Mouse (Mus musculus) liver, embryonic 16.5 days (tissue): ENCODE measurements at regions not wholly inside any gene's neighbourhood (a gene's known extent, or its start where the extent isn't known, plus 50 kb on each side); places are given as distances from the start of the nearest gene placed in this dataset.
A peak's percentile ranks its signal among the peaks of the same experiment; 100 is the strongest.

ENCODE experiments used
- ATAC-seq: fragments of 200-750 bp; cut with Nextera tagmentation; 2 replicates; pipeline ENCODE4 v1.8.0; 2017; ENCODE audit warnings: low read depth, mild to moderate bottlenecking, moderate number of reproducible peaks, moderate library complexity
- H3K27ac ChIP-seq: fragments of 300-500 bp; sonication (generic); 2 replicates; pipeline ENCODE4 v1.5.1; 2014; ENCODE audit warnings: mild to moderate bottlenecking, low read length
- H3K27me3 ChIP-seq: fragments of 300-500 bp; sonication (generic); 2 replicates; pipeline ENCODE4 v1.6.1; 2014; ENCODE audit warnings: low read depth, low read length, mixed read lengths; ENCODE audit not compliant: control insufficient read depth, insufficient read depth
- H3K36me3 ChIP-seq: fragments of 300-500 bp; sonication (generic); 2 replicates; pipeline ENCODE4 v1.6.1; 2014; ENCODE audit warnings: mild to moderate bottlenecking; ENCODE audit not compliant: control insufficient read depth, insufficient read depth
- H3K4me1 ChIP-seq: fragments of 300-500 bp; sonication (generic); 2 replicates; pipeline ENCODE4 v1.6.1; 2014; ENCODE audit warnings: low read depth, low read length, mixed read lengths; ENCODE audit not compliant: control insufficient read depth
- H3K4me2 ChIP-seq: fragments of 300-500 bp; sonication (generic); 2 replicates; pipeline ENCODE4 v1.6.1; 2014; ENCODE audit warnings: low read depth, low read length, mixed read lengths
- H3K4me3 ChIP-seq: fragments of 300-500 bp; sonication (generic); 2 replicates; pipeline ENCODE4 v1.5.1; 2014; ENCODE audit warnings: low read depth, mild to moderate bottlenecking, low read length
- H3K9ac ChIP-seq: fragments of 300-500 bp; sonication (generic); 2 replicates; pipeline ENCODE4 v1.6.1; 2014; ENCODE audit warnings: low read depth, low read length
- H3K9me3 ChIP-seq: fragments of 300-500 bp; sonication (generic); replicated peaks from 2 replicates; pipeline ENCODE4 v1.6.1; 2016; ENCODE audit warnings: low read length; ENCODE audit not compliant: control insufficient read depth
- WGBS: fragments of 180-500 bp; shearing (Covaris S2); extraction: QIAGEN DNeasy Blood & Tissue Kit; methylation state at CpG from one replicate; pipeline ENCODE4 v1.1.7; 2014; ENCODE audit not compliant: insufficient replicate concordance; 5-methylcytosine and 5-hydroxymethylcytosine counted together

- ATAC-seq: no peak
- Histone ChIP-seq H3K4me1 (no peaks in the 10 kb centered on the region), H3K27ac (no peak overlapping the region), H3K9me3 (no peaks in the 10 kb centered on the region), H3K27me3 (no peaks in the 10 kb centered on the region), H3K4me3 (no peak overlapping the region), H3K4me2 (no peak overlapping the region), H3K36me3 (no peaks in the 10 kb centered on the region), H3K9ac (no peak overlapping the region)
- 54% methylated on average over 1 of the region's 1 CpGs for WGBS
Measured at GRCm38 (mm10) chr1:168743435-168743834, 311.4 kb upstream of the Pbx1 start.

GRCm38 (mm10) chr1:168738005-168738404, 305.9 kb upstream of the Pbx1 start:
- Histone ChIP-seq H3K4me1 (no peaks in the 10 kb centered on the region), H3K36me3 (no peaks in the 10 kb centered on the region), H3K9me3 (no peaks in the 10 kb centered on the region), H3K4me3 (no peak overlapping the region), H3K4me2 (no peak overlapping the region), H3K27ac (no peak overlapping the region), H3K27me3 (no peaks in the 10 kb centered on the region), H3K9ac (no peak overlapping the region)
- 59% methylated on average over 3 of the region's 3 CpGs for WGBS
- no peak for ATAC-seq

- Histone ChIP-seq H3K36me3 (no peaks in the 10 kb centered on the region), H3K4me3 (no peak overlapping the region), H3K4me1 (no peaks in the 10 kb centered on the region), H3K9ac (no peak overlapping the region), H3K4me2 (no peak overlapping the region), H3K27ac (no peak overlapping the region), H3K9me3 (no peaks in the 10 kb centered on the region), H3K27me3 (no peaks in the 10 kb centered on the region)
- no peak for ATAC-seq
- 58% methylated on average over 7 of the region's 7 CpGs for WGBS
Measured at GRCm38 (mm10) chr1:168737277-168737863, 305.3 kb upstream of the Pbx1 start.

- Histone ChIP-seq H3K4me2 (no peak overlapping the region), H3K27ac (no peak overlapping the region), H3K27me3 (no peaks in the 10 kb centered on the region), H3K36me3 (no peaks in the 10 kb centered on the region), H3K4me1 (no peaks in the 10 kb centered on the region), H3K9me3 (no peaks in the 10 kb centered on the region), H3K4me3 (no peak overlapping the region), H3K9ac (no peak overlapping the region)
- ATAC-seq: no peak
- WGBS: 53% methylated on average over 5 of the region's 5 CpGs
Measured at GRCm38 (mm10) chr1:168733066-168733465, 301.0 kb upstream of the Pbx1 start.

GRCm38 (mm10) chr1:168709836-168710235, 277.8 kb upstream of the Pbx1 start:
- Histone ChIP-seq H3K4me1 (no peaks in the 10 kb centered on the region), H3K4me2 (no peak overlapping the region), H3K4me3 (no peak overlapping the region), H3K9ac (no peak overlapping the region), H3K36me3 (no peaks in the 10 kb centered on the region), H3K27me3 (no peaks in the 10 kb centered on the region), H3K9me3 (no peaks in the 10 kb centered on the region), H3K27ac (no peak overlapping the region)
- 52% methylated on average over 2 of the region's 2 CpGs for WGBS
- no peak for ATAC-seq

- no peaks in the 10 kb centered on the region for H3K27me3 ChIP-seq
- WGBS: 38% methylated on average over 21 of the region's 21 CpGs
- H3K4me3 ChIP-seq: no peak overlapping the region
- H3K9ac ChIP-seq: no peak overlapping the region
- no peak overlapping the region for H3K27ac ChIP-seq
- no peak for ATAC-seq
- H3K36me3 ChIP-seq: no peaks in the 10 kb centered on the region
- H3K9me3 ChIP-seq: no peaks in the 10 kb centered on the region
- no peaks in the 10 kb centered on the region for H3K4me1 ChIP-seq
- peak overlapping the region; percentile 24 for H3K4me2 ChIP-seq
Measured at GRCm38 (mm10) chr1:168709017-168709681, 277.1 kb upstream of the Pbx1 start.

GRCm38 (mm10) chr1:168708161-168708865, 276.2 kb upstream of the Pbx1 start:
- H3K27me3 ChIP-seq: no peaks in the 10 kb centered on the region
- H3K4me2 ChIP-seq: peak overlapping the region; percentile 24
- 0 out of 2 replicates have a peak overlapping the region, but pooled peaks have one; percentile 30 for H3K27ac ChIP-seq
- no peak overlapping the region for H3K4me3 ChIP-seq
- H3K9ac ChIP-seq: no peak overlapping the region
- H3K36me3 ChIP-seq: no peaks in the 10 kb centered on the region
- no peaks in the 10 kb centered on the region for H3K4me1 ChIP-seq
- H3K9me3 ChIP-seq: no peaks in the 10 kb centered on the region
- peak; percentile 67 for ATAC-seq
- WGBS: 44% methylated on average over 11 of the region's 11 CpGs

- ATAC-seq: no peak
- H3K36me3 ChIP-seq: no peaks in the 10 kb centered on the region
- no peak overlapping the region for H3K4me2 ChIP-seq
- no peaks in the 10 kb centered on the region for H3K27me3 ChIP-seq
- no peaks in the 10 kb centered on the region for H3K4me1 ChIP-seq
- no peak overlapping the region for H3K4me3 ChIP-seq
- 53% methylated on average over 1 of the region's 1 CpGs for WGBS
- no peaks in the 10 kb centered on the region; the same call in 1 of the 2 replicates for H3K9me3 ChIP-seq
- no peak overlapping the region for H3K9ac ChIP-seq
- H3K27ac ChIP-seq: no peak overlapping the region
Measured at GRCm38 (mm10) chr1:168697386-168697785, 265.3 kb upstream of the Pbx1 start.

GRCm38 (mm10) chr1:168686821-168687220, 254.8 kb upstream of the Pbx1 start:
- WGBS: 60% methylated on average over 7 of the region's 7 CpGs
- Histone ChIP-seq H3K4me3 (no peak overlapping the region), H3K27ac (no peak overlapping the region), H3K4me1 (no peaks in the 10 kb centered on the region), H3K27me3 (no peaks in the 10 kb centered on the region), H3K9me3 (no peaks in the 10 kb centered on the region), H3K9ac (no peak overlapping the region), H3K4me2 (no peak overlapping the region), H3K36me3 (no peaks in the 10 kb centered on the region)
- no peak for ATAC-seq
